In the genomic region with DNA sequence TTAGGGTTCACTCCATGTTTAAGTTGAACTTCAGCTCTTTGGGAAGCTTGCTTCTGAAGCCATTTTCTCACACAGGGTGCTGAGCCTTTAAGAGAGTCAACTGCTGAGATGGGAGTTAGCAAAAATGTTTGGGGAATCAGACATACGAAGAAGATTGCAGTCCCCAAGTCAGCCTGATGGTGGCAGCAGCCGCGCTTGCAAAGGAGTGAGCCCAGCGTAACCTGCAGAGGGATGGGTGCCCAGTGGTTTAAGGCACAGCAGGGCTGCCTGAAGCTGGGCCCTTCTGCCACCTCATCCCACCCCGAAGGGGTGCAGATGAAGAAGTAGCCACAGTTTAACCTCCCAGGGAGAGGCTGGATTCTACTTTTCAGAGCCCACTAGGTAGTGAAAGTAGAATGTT, we compare ENCODE assay signal across 9 mouse cellular contexts. TPM values are rescaled to one million over a fixed set of nuclear protein-coding genes. Genes with fewer than 3 reads are reported as not detected.
DNase-seq lines count a peak whose midpoint lies in the region; ATAC-seq and TF ChIP-seq lines count a peak whose summit lies in the region.
"Had no signal": no experiment of that assay in that cellular context is flagged by ENCODE, and none has a peak within 500 bp of the region (broad histone marks: within the 10 kb centered on the region; RNA-seq: fewer than 3 reads in every experiment).

No protein-coding gene starts in this region.

- no peak overlapping the region for H3K9ac ChIP-seq in ES-Bruce4 (ENCODE audit: low read depth, poor library complexity, severe bottlenecking)
- H3K9ac ChIP-seq in heart, postnatal 0 days (replicated peaks; ENCODE audit: low read depth, low read length), result no peak overlapping the region
- no peak overlapping the region for H3K9ac ChIP-seq in lung, embryonic 16.5 days (ENCODE audit: low read length)
- H3K9ac ChIP-seq: heart, embryonic 13.5 days had no signal

- H3K4me1 ChIP-seq in ES-Bruce4 (ENCODE audit: control insufficient read depth, insufficient read depth, low read length), result no peaks in the 10 kb centered on the region
- H3K4me1 ChIP-seq in bone marrow macrophage, adult 2 months (ENCODE audit: control insufficient read depth, insufficient read depth, low read length), result no peaks in the 10 kb centered on the region
- no peaks in the 10 kb centered on the region; the same call in 1 of the 2 replicates for H3K4me1 ChIP-seq in embryonic fibroblast, embryonic 13.5 days (ENCODE audit: control insufficient read depth, insufficient read depth, low read length)
- H3K4me1 ChIP-seq in heart, postnatal 0 days (ENCODE audit: control insufficient read depth, insufficient read depth), result no peaks in the 10 kb centered on the region
- no peaks in the 10 kb centered on the region for H3K4me1 ChIP-seq in lung, embryonic 16.5 days (replicated peaks; ENCODE audit: control insufficient read depth, insufficient read depth, low read length)
- H3K4me1 ChIP-seq: heart, embryonic 13.5 days had no signal

- peak; percentile 89 for TF ChIP-seq CTCF in ES-Bruce4 (IDR thresholded peaks at IDR 0.05; ENCODE audit: low read depth, low read length)
- peak; percentile 47 for TF ChIP-seq CTCF in bone marrow macrophage, adult 2 months (IDR thresholded peaks at IDR 0.05; ENCODE audit: low read depth, low read length)
- TF ChIP-seq CTCF in embryonic fibroblast, embryonic 13.5 days (IDR thresholded peaks at IDR 0.05; ENCODE audit: borderline replicate concordance, insufficient read depth, low read length), result peak; percentile 97
- peak; percentile 91 for TF ChIP-seq CTCF in heart, postnatal 0 days (IDR thresholded peaks at IDR 0.05; ENCODE audit: low read depth)
- TF ChIP-seq CTCF in layer of hippocampus, adult 2 months (conservative IDR thresholded peaks at IDR 0.05), result peak; percentile 95

- no peak overlapping the region for H3K27ac ChIP-seq in ES-Bruce4 (ENCODE audit: insufficient read depth, low read length)
- H3K27ac ChIP-seq in bone marrow macrophage, adult 2 months (ENCODE audit: insufficient read depth, low read depth, low read length), result no peak overlapping the region
- H3K27ac ChIP-seq in embryonic fibroblast, embryonic 13.5 days (ENCODE audit: insufficient read depth, low read length), result no peak overlapping the region
- H3K27ac ChIP-seq in heart, postnatal 0 days (ENCODE audit: low read depth), result no peak overlapping the region
- H3K27ac ChIP-seq in layer of hippocampus, adult 2 months, result peak overlapping the region; percentile 23; the same call in 1 of the 2 replicates
- no peak overlapping the region for H3K27ac ChIP-seq in lung, embryonic 16.5 days (ENCODE audit: low read length)
- H3K27ac ChIP-seq: heart, embryonic 13.5 days had no signal

- no peak overlapping the region for H3K4me2 ChIP-seq in heart, postnatal 0 days (ENCODE audit: low read depth, low read length)
- H3K4me2 ChIP-seq in lung, embryonic 16.5 days (ENCODE audit: low read depth, low read length), result no peak overlapping the region
- H3K4me2 ChIP-seq: heart, embryonic 13.5 days had no signal

- H3K27me3 ChIP-seq in ES-Bruce4 (ENCODE audit: control insufficient read depth, insufficient read depth, low read length, poor library complexity, severe bottlenecking), result no peaks in the 10 kb centered on the region; the same call in 1 of the 2 replicates
- H3K27me3 ChIP-seq in heart, postnatal 0 days (ENCODE audit: control insufficient read depth, insufficient read depth, low read length), result peaks cover 17% of the 10 kb centered on the region; the same call in 1 of the 2 replicates
- H3K27me3 ChIP-seq in lung, embryonic 16.5 days (ENCODE audit: control insufficient read depth, insufficient read depth, low read depth, low read length), result no peaks in the 10 kb centered on the region; the same call in 1 of the 2 replicates

- TF ChIP-seq POLR2A in ES-Bruce4 (IDR thresholded peaks at IDR 0.05; ENCODE audit: insufficient read depth, low read length), result no peak
- no peak for TF ChIP-seq POLR2A in bone marrow macrophage, adult 2 months (IDR thresholded peaks at IDR 0.05; ENCODE audit: borderline replicate concordance, low read depth, low read length)
- TF ChIP-seq POLR2A in embryonic fibroblast, embryonic 13.5 days (IDR thresholded peaks at IDR 0.05; ENCODE audit: low read depth, low read length), result no peak

- peak; percentile 71 for DNase-seq in heart, postnatal 0 days (ENCODE audit: low spot score)
- DNase-seq in layer of hippocampus, adult 2 months (ENCODE audit: low spot score in 2 of 2), result peak; percentile 80 to 89
- DNase-seq in ovary, postnatal 36 days (ENCODE audit: low spot score), result peak; percentile 70
- peak; percentile 42 for DNase-seq in urinary bladder, postnatal 10 days (ENCODE audit: low spot score)

- no peaks in the 10 kb centered on the region for H3K36me3 ChIP-seq in ES-Bruce4 (ENCODE audit: control insufficient read depth, insufficient read depth, low read length, poor library complexity, severe bottlenecking)
- H3K36me3 ChIP-seq in heart, postnatal 0 days (replicated peaks; ENCODE audit: control insufficient read depth, insufficient read depth, low read length), result no peaks in the 10 kb centered on the region
- no peaks in the 10 kb centered on the region for H3K36me3 ChIP-seq in lung, embryonic 16.5 days (ENCODE audit: control insufficient read depth, insufficient read depth, low read length)
- H3K36me3 ChIP-seq: heart, embryonic 13.5 days had no signal

- no peak overlapping the region for H3K4me3 ChIP-seq in ES-Bruce4 (ENCODE audit: low read depth, low read length)
- H3K4me3 ChIP-seq in bone marrow macrophage, adult 2 months (ENCODE audit: insufficient read depth, low read length), result no peak overlapping the region
- H3K4me3 ChIP-seq in embryonic fibroblast, embryonic 13.5 days (ENCODE audit: insufficient read depth, low read length), result no peak overlapping the region
- H3K4me3 ChIP-seq in heart, postnatal 0 days (ENCODE audit: low read depth, low read length), result no peak overlapping the region
- no peak overlapping the region for H3K4me3 ChIP-seq in layer of hippocampus, adult 2 months
- no peak overlapping the region for H3K4me3 ChIP-seq in lung, embryonic 16.5 days (ENCODE audit: low read length)
- H3K4me3 ChIP-seq: heart, embryonic 13.5 days had no signal

- TF ChIP-seq EP300 in ES-Bruce4 (IDR thresholded peaks at IDR 0.05; ENCODE audit: insufficient read depth, low read depth, low read length), result no peak
- TF ChIP-seq EP300 in heart, postnatal 0 days (IDR thresholded peaks at IDR 0.05; ENCODE audit: low read depth), result no peak

- 2% methylated on average over 5 of the region's 5 CpGs for WGBS in heart, postnatal 0 days
- WGBS in lung, embryonic 16.5 days, result 3% methylated on average over 5 of the region's 5 CpGs

- ATAC-seq in heart, postnatal 0 days (ENCODE audit: insufficient read depth, low read depth), result peak; percentile 33; the same call in 1 of the 2 replicates
- ATAC-seq in lung, embryonic 16.5 days (ENCODE audit: low read depth), result 0 out of 2 replicates have a peak, but pooled peaks have one; percentile 47

- H3K9me3 ChIP-seq in ES-Bruce4 (replicated peaks; ENCODE audit: control insufficient read depth, insufficient read depth, low read length, poor library complexity, severe bottlenecking), result no peaks in the 10 kb centered on the region
- no peaks in the 10 kb centered on the region for H3K9me3 ChIP-seq in heart, postnatal 0 days (replicated peaks; ENCODE audit: control insufficient read depth, low read length)
- H3K9me3 ChIP-seq in lung, embryonic 16.5 days (ENCODE audit: control insufficient read depth, low read length), result no peaks in the 10 kb centered on the region
- H3K9me3 ChIP-seq: heart, embryonic 13.5 days had no signal

RNA-seq across cellular contexts. Expression of gene Kirrel3, which starts 13.0 kb away (rescaled TPM):
- polyA plus RNA-seq in ES-Bruce4 (2011; ENCODE audit: insufficient read depth, insufficient read length, low read depth, missing spikeins), result 0.52 TPM in 1 of 2 replicates, not detected in the other
- polyA plus RNA-seq in bone marrow macrophage, adult 2 months (2012; ENCODE audit: insufficient read depth, insufficient read length, missing spikeins), result not detected in 2 replicates
- polyA plus RNA-seq in embryonic fibroblast, embryonic 13.5 days (2011; ENCODE audit: insufficient read length, low read depth, missing spikeins), result 0.97 and 1.2 TPM in 2 replicates
- 0.23 and 0.42 TPM in 2 replicates for total RNA-seq in heart, postnatal 0 days (2014; rRNA removed; ENCODE audit: low replicate concordance)
- 0.29 TPM in 2 replicates for polyA plus RNA-seq in heart, postnatal 0 days (2015; fragmentation: Nextera tagmentation; extraction: Ambion mirVana)
- total RNA-seq in layer of hippocampus, adult 2 months (2021), result 10 to 100 TPM; 55.6 to 57.5 TPM
- polyA plus RNA-seq in lung, embryonic 16.5 days (2015; fragmentation: Nextera tagmentation; extraction: Ambion mirVana), result 1.2 and 1.5 TPM in 2 replicates

Comparison
In these comparisons a context has a peak if more than half of its experiments do, and no peak if none do; other contexts are left out.
1. CTCF ChIP-seq: peak in every context shown above with its lines; median percentile 97 in embryonic fibroblast, embryonic 13.5 days; 95 in layer of hippocampus, adult 2 months; 91 in heart, postnatal 0 days; 89 in ES-Bruce4; 47 in bone marrow macrophage, adult 2 months.